Mouse (Mus musculus): ENCODE results near the gene Armc8. TPM values are rescaled to one million over a fixed set of nuclear protein-coding genes. Genes with fewer than 3 reads are reported as not detected.

The Armc8 gene
- polyA plus RNA-seq, 1 experiment from 2014 or later, result 24.3 TPM

DNA sequence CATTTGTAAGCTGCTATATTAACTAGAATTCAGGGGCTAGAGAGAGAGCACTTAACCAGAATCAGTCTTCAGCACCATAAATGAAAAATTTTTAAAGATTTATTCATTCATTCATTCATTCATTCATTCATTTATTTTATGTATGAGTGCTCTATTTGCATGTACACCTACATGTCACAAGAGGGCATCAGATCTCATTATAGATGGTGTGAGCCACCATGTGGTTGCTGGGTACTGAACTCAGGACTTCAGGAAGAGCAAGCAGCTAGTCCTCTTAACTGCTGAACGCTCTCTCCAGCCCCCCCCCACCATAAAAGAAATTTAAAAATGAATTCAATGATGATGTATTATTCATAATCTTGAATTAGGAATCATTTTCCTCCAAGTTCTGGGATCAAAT is 22.4 kb downstream of the Armc8 start:
- Histone ChIP-seq H3K4me3 (ENCODE audit: low read length) (no peak overlapping the region), H3K9ac (replicated peaks; ENCODE audit: low read length) (no peak overlapping the region), H3K36me3 (ENCODE audit: insufficient read depth, low read length) (no peaks in the 10 kb centered on the region), H3K9me3 (ENCODE audit: low read length) (no peaks in the 10 kb centered on the region), H3K4me1 (ENCODE audit: insufficient read depth, low read length) (no peaks in the 10 kb centered on the region), H3K4me2 (replicated peaks; ENCODE audit: low read depth, low read length) (no peak overlapping the region), H3K27me3 (ENCODE audit: insufficient read depth, low read length) (no peaks in the 10 kb centered on the region), H3K27ac (ENCODE audit: low read length) (no peak overlapping the region)
- no peak for ATAC-seq (ENCODE audit: low FRiP score, low TSS enrichment)
- WGBS, result 97% methylated on average over 1 of the region's 1 CpGs

DNA sequence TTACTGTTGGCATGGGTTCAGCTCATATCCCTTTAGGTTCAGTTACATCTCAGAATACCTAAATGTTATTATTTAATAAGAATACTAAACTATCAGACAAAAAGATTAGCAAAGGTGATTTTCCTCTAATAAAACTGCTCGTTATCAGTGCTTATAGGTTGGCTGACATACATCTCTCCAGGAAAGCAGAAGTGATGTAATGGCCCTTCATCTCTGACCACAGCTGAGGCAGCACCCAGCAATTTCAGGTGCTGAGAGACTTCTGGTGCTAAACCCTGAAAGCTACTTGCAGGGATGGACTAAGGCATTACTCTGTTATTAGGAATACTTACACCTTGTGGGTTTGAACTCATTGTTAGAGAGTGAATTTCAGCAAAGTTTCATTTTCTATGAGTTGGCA is 36.8 kb downstream of the Armc8 start:
- Histone ChIP-seq H3K27ac (ENCODE audit: low read length) (no peak overlapping the region), H3K4me2 (replicated peaks; ENCODE audit: low read depth, low read length) (no peak overlapping the region), H3K4me1 (ENCODE audit: insufficient read depth, low read length) (no peaks in the 10 kb centered on the region), H3K27me3 (ENCODE audit: insufficient read depth, low read length) (no peaks in the 10 kb centered on the region), H3K4me3 (ENCODE audit: low read length) (no peak overlapping the region), H3K9me3 (ENCODE audit: low read length) (no peaks in the 10 kb centered on the region), H3K9ac (replicated peaks; ENCODE audit: low read length) (no peak overlapping the region), H3K36me3 (ENCODE audit: insufficient read depth, low read length) (peaks cover 26% of the 10 kb centered on the region)
- WGBS, result 88% methylated on average over 1 of the region's 1 CpGs
- no peak for ATAC-seq (ENCODE audit: low FRiP score, low TSS enrichment)

DNA sequence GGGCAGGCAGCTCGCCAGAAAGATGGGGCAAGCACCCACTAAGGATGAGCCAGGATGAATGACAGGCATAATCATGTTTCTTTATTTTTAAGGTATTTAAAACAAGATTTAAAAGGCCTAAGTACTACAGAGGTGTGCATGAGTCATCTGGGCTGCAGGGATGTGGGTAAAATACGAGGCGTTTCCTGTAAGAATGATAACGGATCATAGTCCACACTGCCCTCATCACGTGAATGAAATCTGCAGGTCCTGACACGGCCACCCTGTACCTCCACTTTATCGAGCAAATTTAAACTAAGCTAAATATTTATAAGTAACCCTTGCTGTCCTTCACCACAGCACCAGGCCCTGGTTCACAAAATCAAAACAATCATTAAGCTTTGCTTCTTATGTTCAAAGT is 62.8 kb downstream of the Armc8 start:
- no peaks in the 10 kb centered on the region for H3K9me3 ChIP-seq (ENCODE audit: low read length)
- H3K27ac ChIP-seq (ENCODE audit: low read length), result no peak overlapping the region
- peaks cover 7% of the 10 kb centered on the region for H3K36me3 ChIP-seq (ENCODE audit: insufficient read depth, low read length)
- H3K9ac ChIP-seq (replicated peaks; ENCODE audit: low read length), result no peak overlapping the region
- no peak for ATAC-seq (ENCODE audit: low FRiP score, low TSS enrichment)
- H3K27me3 ChIP-seq (ENCODE audit: insufficient read depth, low read length), result no peaks in the 10 kb centered on the region
- H3K4me3 ChIP-seq (ENCODE audit: low read length), result no peak overlapping the region
- H3K4me2 ChIP-seq (replicated peaks; ENCODE audit: low read depth, low read length), result no peak overlapping the region
- H3K4me1 ChIP-seq (ENCODE audit: insufficient read depth, low read length), result no peaks in the 10 kb centered on the region
- 69% methylated on average over 7 of the region's 7 CpGs for WGBS

GRCm38 (mm10) chr9:99499336-99499735 is 69.4 kb downstream of the Armc8 start:
- no peaks in the 10 kb centered on the region for H3K9me3 ChIP-seq (ENCODE audit: low read length)
- peaks cover 21% of the 10 kb centered on the region for H3K36me3 ChIP-seq (ENCODE audit: insufficient read depth, low read length)
- no peaks in the 10 kb centered on the region for H3K4me1 ChIP-seq (ENCODE audit: insufficient read depth, low read length)
- WGBS, result 89% methylated on average over 4 of the region's 4 CpGs
- no peak overlapping the region for H3K4me2 ChIP-seq (replicated peaks; ENCODE audit: low read depth, low read length)
- ATAC-seq (ENCODE audit: low FRiP score, low TSS enrichment), result no peak
- no peak overlapping the region for H3K9ac ChIP-seq (replicated peaks; ENCODE audit: low read length)
- no peaks in the 10 kb centered on the region for H3K27me3 ChIP-seq (ENCODE audit: insufficient read depth, low read length)
- no peak overlapping the region for H3K4me3 ChIP-seq (ENCODE audit: low read length)
- no peak overlapping the region for H3K27ac ChIP-seq (ENCODE audit: low read length)

DNA sequence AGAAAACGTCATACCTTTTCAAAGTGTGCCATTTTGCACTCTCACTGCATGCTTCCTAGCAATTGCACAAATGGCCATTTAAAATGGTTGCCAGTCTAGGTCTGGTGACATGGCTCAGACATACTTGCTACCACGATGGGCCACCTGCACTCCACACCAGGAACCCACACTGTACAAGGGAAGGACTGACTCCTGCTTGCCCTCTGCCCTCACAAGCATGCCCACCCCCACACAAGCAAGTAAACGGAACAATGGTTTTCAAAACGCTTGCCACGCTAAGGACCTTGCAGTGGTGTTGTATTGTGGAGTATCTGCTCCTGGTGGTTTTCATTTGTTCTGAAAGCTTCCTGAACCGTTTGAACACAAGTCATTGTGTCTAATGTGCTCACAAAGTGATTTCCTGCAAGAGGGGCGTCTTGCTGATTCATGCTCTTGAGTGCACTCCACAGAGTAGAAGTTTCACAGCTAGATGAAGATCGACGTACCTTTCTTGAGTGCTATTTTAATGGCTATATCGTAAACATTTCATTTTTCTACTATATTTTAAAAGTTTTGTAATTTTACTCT is 76.0 kb downstream of the Armc8 start:
- H3K9ac ChIP-seq (replicated peaks; ENCODE audit: low read length), result no peak overlapping the region
- no peaks in the 10 kb centered on the region for H3K4me1 ChIP-seq (ENCODE audit: insufficient read depth, low read length)
- no peaks in the 10 kb centered on the region for H3K27me3 ChIP-seq (ENCODE audit: insufficient read depth, low read length)
- H3K9me3 ChIP-seq (ENCODE audit: low read length), result no peaks in the 10 kb centered on the region
- H3K4me3 ChIP-seq (ENCODE audit: low read length), result no peak overlapping the region
- 67% methylated on average over 10 of the region's 10 CpGs for WGBS
- ATAC-seq (ENCODE audit: low FRiP score, low TSS enrichment), result no peak
- H3K36me3 ChIP-seq (ENCODE audit: insufficient read depth, low read length), result peaks cover 24% of the 10 kb centered on the region
- no peak overlapping the region for H3K27ac ChIP-seq (ENCODE audit: low read length)
- H3K4me2 ChIP-seq (replicated peaks; ENCODE audit: low read depth, low read length), result no peak overlapping the region

- Histone ChIP-seq H3K4me1 (ENCODE audit: insufficient read depth, low read length) (no peaks in the 10 kb centered on the region), H3K27ac (ENCODE audit: low read length) (no peak overlapping the region), H3K4me2 (replicated peaks; ENCODE audit: low read depth, low read length) (no peak overlapping the region), H3K27me3 (ENCODE audit: insufficient read depth, low read length) (no peaks in the 10 kb centered on the region), H3K9ac (replicated peaks; ENCODE audit: low read length) (no peak overlapping the region), H3K4me3 (ENCODE audit: low read length) (no peak overlapping the region), H3K36me3 (ENCODE audit: insufficient read depth, low read length) (peaks cover 25% of the 10 kb centered on the region), H3K9me3 (ENCODE audit: low read length) (no peaks in the 10 kb centered on the region)
- no peak for ATAC-seq (ENCODE audit: low FRiP score, low TSS enrichment)
- 100% methylated on average over 4 of the region's 4 CpGs for WGBS
These were observed 77.6 kb downstream of the Armc8 start for GRCm38 (mm10) chr9:99491050-99491449.

- Histone ChIP-seq H3K4me2 (replicated peaks; ENCODE audit: low read depth, low read length) (no peak overlapping the region), H3K9me3 (ENCODE audit: low read length) (no peaks in the 10 kb centered on the region), H3K9ac (replicated peaks; ENCODE audit: low read length) (no peak overlapping the region), H3K4me1 (ENCODE audit: insufficient read depth, low read length) (no peaks in the 10 kb centered on the region), H3K36me3 (ENCODE audit: insufficient read depth, low read length) (peaks cover 20% of the 10 kb centered on the region), H3K27me3 (ENCODE audit: insufficient read depth, low read length) (no peaks in the 10 kb centered on the region), H3K27ac (ENCODE audit: low read length) (no peak overlapping the region), H3K4me3 (ENCODE audit: low read length) (no peak overlapping the region)
- no peak for ATAC-seq (ENCODE audit: low FRiP score, low TSS enrichment)
- 88% methylated on average over 3 of the region's 3 CpGs for WGBS
These were observed 80.9 kb downstream of the Armc8 start for GRCm38 (mm10) chr9:99487841-99488240.

DNA sequence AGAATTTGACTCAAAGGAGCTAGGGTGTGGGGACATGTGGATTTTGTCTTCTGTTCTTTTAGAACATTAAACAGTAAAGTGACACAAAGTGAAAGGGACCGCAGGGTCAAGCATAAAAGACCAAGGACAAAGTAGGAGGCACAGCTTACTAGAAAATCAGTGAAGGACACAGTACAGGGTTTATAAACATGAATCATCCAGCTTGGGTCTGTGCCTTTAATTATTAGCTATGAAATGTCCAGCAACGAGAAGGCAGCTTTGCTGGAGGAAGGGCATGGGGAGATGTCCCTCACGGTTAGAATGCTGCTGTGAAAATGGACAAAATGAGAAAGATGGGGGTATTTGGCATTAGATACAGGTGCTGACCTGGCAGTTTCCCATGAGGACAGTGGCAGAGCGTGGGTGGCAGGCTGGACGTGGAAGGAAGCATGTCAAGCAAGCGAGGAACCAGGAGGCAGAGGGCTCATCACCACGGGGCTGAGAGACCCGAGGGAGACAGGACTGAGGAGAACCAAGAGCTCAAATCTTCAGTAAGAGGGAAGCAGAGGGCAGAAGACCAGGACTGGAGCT is 81.5 kb downstream of the Armc8 start:
- Histone ChIP-seq H3K9me3 (ENCODE audit: low read length) (no peaks in the 10 kb centered on the region), H3K4me2 (replicated peaks; ENCODE audit: low read depth, low read length) (no peak overlapping the region), H3K27me3 (ENCODE audit: insufficient read depth, low read length) (no peaks in the 10 kb centered on the region), H3K36me3 (ENCODE audit: insufficient read depth, low read length) (peaks cover 20% of the 10 kb centered on the region), H3K9ac (replicated peaks; ENCODE audit: low read length) (no peak overlapping the region), H3K27ac (ENCODE audit: low read length) (no peak overlapping the region), H3K4me1 (ENCODE audit: insufficient read depth, low read length) (no peaks in the 10 kb centered on the region), H3K4me3 (ENCODE audit: low read length) (no peak overlapping the region)
- no peak for ATAC-seq (ENCODE audit: low FRiP score, low TSS enrichment)
- WGBS, result 83% methylated on average over 8 of the region's 8 CpGs

- Histone ChIP-seq H3K4me1 (ENCODE audit: insufficient read depth, low read length) (no peaks in the 10 kb centered on the region), H3K27me3 (ENCODE audit: insufficient read depth, low read length) (no peaks in the 10 kb centered on the region), H3K27ac (ENCODE audit: low read length) (no peak overlapping the region), H3K36me3 (ENCODE audit: insufficient read depth, low read length) (peaks cover 26% of the 10 kb centered on the region), H3K4me3 (ENCODE audit: low read length) (no peak overlapping the region), H3K9me3 (ENCODE audit: low read length) (no peaks in the 10 kb centered on the region), H3K4me2 (replicated peaks; ENCODE audit: low read depth, low read length) (no peak overlapping the region), H3K9ac (replicated peaks; ENCODE audit: low read length) (no peak overlapping the region)
- no peak for ATAC-seq (ENCODE audit: low FRiP score, low TSS enrichment)
- 96% methylated on average over 4 of the region's 4 CpGs for WGBS
These were observed 83.6 kb downstream of the Armc8 start for GRCm38 (mm10) chr9:99485144-99485543.

DNA sequence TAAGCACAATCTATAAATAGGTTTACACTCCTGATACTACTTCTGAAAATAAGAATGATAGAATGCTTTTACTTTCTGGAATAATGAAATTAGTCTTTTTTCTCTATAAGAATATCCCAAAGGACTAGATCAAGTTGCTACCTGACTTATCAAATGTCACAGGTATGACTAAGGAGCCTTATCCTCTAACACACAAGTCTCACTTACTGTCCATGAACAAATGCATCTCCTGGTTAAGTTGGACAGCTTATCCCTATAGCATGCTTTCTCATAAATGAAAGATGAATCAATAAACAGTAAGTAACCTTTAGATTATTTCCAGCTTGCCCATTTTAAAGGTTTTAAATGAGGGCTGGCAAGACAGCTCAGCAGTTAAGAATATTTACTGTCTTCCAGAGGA is 84.1 kb downstream of the Armc8 start:
- no peak for ATAC-seq (ENCODE audit: low FRiP score, low TSS enrichment)
- H3K4me3 ChIP-seq (ENCODE audit: low read length), result no peak overlapping the region
- no peaks in the 10 kb centered on the region for H3K4me1 ChIP-seq (ENCODE audit: insufficient read depth, low read length)
- H3K4me2 ChIP-seq (replicated peaks; ENCODE audit: low read depth, low read length), result no peak overlapping the region
- no peak overlapping the region for H3K27ac ChIP-seq (ENCODE audit: low read length)
- H3K9ac ChIP-seq (replicated peaks; ENCODE audit: low read length), result no peak overlapping the region
- H3K27me3 ChIP-seq (ENCODE audit: insufficient read depth, low read length), result no peaks in the 10 kb centered on the region
- H3K9me3 ChIP-seq (ENCODE audit: low read length), result no peaks in the 10 kb centered on the region
- peaks cover 26% of the 10 kb centered on the region for H3K36me3 ChIP-seq (ENCODE audit: insufficient read depth, low read length)

Measured in kidney, embryonic 16.5 days (tissue).